Mouse (Mus musculus): Measurements from ENCODE around the gene Galnt18. TPM values are rescaled to one million over a fixed set of nuclear protein-coding genes. Genes with fewer than 3 reads are reported as not detected.

The Galnt18 gene
- total RNA-seq, 2 experiments from 2014 or later = 19.3 to 21.5 TPM

DNA sequence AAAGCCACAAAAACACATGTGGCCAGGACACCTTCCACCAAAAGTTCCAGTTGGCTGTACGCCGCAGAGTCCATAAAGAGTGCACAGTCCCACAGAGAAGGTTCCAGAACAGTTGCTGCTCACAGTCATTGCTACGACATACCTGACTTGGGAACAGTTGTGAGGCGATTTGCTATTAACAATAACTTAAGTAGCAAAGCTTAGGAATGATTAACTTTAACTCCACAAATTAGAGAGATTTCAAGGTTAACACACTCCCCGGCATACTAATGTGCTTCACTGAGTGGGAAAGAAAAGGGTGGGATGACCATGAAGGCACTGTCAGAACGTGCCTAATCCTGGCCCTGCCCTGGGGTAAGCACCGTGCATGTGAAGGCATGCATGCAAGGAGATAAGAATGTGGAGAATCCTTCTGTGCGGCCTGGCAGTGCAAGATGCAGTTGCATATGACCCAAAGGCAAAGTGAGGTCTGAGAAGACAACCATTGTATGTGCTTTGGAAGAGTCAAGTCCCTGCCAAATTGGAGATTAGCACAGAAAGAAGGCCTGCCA lies 8.5 kb downstream of the Galnt18 start:
- DNase-seq = no peak

DNA sequence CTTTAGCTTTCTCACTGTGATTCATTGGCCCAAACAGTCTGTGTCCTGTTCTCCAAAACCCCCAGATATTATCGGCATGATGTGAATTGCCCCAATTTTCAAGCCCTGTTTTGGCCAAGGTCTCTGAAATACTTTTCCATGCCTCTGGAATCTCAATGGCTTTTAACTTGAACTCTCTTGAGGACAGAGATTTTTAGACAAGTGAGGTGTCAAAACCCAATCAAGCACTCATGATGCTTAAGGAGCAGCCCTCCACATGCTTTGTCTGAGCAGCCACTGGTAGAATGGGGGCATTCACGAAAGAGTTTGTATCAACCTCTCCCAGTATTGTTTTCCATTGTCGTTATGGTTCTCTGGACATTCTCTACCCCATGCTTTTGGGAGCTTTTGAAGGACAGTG lies 9.2 kb downstream of the Galnt18 start:
- DNase-seq = no peak

DNA sequence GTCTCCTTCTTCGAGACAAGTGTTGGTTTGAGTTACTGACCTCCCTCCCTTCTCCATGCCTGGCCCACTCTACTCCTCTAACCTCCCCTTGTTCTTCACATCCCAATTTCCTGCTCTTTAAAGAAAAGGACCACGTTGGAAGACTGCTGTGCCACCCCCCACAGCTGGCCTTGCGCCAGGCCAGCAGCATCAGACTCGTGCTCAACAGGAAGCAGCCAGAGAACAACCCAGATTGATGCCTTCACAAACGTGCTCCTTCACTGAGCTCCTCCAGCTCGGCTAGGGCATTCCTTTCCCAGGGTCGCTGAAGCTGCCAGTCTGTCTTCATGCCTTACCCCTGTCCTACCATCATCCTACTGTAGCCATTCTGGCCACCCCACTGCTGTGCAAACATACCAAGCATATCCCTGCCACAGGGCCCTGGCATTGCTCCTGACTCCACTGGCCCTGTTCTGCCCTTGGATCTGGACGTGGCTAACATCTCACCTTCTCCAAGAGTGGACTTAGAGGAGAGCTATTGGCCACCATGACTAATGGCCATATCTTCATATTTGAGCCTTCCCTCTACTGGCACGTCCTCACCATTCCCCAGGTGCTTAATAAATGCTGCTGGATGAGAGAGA lies 13.5 kb downstream of the Galnt18 start:
- no peak for DNase-seq

DNA sequence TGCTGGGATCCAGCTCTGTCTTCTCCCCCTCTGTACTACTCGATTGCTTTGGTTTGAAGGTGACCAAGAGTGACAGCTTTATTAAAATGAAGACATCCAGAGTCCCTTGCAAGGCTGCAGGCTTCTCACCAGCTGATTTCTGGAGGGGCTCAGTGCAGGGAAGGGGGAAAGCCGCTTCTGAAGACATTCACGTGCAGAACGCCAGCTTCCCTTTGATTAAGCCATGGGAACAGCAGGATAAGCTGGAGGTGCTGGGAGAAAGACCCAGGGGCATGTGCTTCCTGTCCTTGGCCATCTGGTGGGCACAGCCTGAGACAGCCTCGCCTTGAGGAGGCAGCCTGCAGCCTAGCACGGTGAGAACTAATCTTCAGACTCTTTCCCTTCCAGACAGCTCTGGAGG lies 17.0 kb downstream of the Galnt18 start:
- DNase-seq = no peak

DNA sequence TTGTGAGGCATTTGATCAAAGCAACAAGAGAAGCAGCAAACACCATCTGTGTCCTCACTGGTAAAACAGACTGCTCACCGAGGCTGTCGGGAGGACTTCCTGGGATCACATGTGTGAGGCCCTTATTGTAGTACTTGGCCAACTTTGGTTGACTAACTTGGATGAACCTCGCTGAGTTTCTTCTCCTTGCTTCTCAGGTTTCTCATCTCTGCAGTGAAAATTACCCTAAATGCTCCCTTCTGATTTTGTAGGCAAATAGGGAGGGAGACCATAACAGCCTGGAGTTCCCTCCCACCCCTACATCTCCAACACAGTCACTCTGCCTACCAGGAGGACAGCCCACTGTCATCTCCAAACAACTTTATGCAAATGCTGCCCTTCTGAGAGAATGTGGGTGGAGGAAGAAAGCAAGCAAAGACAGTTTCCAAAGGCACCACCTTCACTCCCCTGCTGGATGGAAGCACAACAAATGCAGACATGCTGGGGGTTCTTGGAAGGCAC lies 31.2 kb downstream of the Galnt18 start:
- DNase-seq = no peak

DNA sequence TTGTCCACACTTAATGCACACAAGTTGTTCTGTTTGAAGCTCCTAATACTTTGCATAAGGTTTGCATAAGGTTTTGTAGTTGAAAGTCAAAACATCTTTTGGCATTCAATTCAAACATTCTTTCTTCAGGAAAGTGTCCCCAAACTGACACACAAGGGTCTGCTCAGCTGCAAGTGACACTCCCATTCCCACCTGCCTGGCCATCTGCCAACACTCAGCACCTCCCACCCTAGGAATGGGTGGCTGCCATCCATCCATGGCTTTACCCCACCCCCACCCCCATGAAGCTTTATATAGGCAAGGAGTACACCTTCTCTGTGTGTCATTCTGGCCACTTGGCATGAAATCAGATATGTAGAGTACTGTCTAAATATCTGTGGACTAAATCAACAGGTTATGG lies 35.0 kb downstream of the Galnt18 start:
- no peak for DNase-seq

DNA sequence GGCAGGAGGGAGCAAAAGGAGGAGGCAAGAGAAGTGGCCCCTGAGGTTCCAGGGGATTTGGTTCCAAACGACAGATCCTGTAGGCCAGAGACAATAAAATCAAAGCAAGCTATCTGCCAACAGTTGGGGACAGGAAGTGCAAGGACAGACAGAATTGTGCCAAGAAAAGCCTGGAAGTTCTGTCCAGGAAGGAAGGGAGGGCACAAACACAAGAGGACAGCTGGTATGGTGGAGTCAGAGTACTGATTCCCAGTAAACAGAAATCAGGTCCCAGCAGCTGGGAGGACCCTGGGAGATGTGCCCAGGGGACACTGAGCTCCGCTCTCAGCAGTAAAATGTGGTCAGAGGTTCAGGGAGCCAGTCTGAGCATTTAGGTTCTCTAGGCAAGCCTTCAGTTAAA lies 38.2 kb downstream of the Galnt18 start:
- peak; percentile 13 for DNase-seq

DNA sequence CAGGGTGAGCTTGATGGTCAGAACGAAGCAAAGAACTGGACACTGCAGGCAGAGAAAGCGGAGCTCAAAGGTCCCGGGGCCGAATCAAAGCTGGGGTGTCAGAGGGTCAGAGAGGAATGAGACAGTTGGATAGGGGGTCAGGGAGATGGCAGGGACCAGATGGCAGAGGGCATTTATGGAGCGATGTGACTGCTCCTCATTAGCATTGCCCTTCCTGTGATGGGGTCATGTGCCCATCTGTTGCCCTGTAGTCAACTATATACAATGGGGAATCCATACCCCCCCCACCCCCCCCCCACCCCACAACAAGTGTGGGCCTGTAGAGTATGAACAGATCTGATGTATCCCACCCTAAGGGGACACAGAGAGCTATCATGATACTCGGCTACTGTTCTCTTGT lies 39.7 kb downstream of the Galnt18 start:
- no peak for DNase-seq

DNA sequence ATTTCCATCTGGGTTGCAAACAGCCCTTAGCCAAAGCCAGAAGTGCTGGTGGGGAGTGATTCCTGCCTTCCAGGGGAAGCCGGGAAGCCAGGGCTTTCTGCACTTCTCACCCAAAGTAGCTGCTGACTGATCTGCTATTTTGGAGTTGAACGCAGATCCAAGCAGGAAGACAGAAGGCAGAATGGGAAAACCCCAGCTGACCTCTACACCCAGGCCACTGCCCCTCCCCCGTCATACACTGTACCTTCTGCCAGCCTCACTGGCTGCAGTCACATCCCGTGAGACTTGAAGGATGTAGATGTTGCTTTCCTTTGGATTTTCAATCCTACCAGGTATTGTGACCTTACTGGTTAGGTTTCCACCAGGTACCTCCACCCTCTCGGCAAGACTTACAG lies 40.4 kb downstream of the Galnt18 start:
- DNase-seq = peak; percentile 40

DNA sequence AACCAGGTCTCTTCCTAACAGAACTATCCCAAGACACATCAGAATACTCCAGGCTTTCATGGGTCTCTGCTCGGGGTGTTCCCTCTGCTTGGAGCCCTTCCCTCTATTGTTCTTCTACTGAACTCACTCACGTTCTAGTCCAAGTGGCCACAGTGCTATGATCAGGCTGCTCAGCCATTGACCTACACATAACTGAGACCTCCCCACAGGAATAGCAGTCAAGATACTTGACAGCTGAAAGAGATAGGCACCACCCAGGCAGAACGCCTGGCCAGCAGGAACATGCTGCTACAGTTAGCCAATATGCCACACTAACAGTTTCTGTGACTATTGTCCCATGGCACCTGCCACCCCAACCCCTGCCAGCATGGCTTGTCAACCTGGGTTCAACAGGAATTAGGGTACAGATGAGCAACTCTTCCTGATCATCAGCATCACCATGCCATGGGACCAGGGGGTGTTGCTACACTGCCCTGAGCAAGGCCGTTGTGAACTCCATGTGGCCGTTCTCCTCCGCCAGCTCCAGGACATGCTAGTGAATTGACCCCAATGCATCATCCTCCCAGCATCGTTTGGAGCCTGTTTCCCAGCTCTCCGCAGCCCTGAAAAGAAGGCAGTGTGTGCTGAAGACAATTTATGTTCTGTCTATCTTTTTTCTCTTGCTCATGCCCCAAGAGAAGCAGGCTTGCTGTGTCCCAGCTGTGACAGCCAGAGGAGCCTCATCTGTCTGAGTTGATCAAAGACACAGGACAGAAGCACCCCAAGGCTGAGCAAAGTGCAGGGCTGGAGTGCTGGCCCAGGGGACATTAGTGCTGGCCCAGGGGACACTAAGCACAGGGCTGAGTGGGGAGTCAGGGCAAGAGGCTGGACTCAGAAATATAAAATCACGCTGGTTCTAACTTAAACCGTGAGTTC lies 41.1 kb downstream of the Galnt18 start:
- no peak for DNase-seq

DNA sequence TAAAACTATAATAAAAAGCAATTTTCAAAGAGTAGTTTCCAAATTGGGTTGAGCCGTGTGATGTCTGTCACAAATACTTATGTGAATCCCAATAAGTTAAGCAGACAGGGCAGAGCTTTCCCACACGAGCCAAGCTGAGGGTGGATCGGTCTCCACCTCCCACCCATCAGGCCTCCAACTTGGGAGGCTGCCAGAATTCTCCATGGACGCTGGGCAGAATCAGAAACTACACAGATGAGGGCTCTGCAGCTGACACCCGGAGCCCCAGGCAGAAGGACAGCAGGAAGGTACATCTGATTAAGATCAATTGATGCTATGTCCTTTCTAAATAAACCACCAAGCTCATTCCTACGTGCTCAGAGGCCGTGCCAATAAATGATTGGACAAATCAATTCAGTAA lies 42.4 kb downstream of the Galnt18 start:
- peak; percentile 40 for DNase-seq

DNA sequence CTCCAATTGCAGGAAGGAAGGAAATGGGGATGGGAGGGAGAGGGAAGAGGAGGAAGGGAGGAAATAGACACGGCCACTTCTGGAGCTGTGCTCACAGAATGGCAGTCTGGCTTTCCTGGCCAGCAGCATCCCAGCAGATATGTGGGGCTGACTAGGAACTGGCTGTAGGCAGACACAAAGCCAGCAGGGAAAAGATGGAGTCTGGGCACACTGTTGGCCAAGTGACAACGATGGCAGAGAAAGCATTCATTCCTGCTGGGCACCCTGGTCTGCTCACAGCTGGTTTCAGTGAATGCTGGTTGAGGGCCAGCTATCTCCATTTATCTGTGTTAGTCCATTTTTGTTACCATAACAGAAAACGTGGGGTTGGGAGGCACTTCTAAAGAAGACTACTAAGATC lies 43.4 kb downstream of the Galnt18 start:
- no peak for DNase-seq

DNA sequence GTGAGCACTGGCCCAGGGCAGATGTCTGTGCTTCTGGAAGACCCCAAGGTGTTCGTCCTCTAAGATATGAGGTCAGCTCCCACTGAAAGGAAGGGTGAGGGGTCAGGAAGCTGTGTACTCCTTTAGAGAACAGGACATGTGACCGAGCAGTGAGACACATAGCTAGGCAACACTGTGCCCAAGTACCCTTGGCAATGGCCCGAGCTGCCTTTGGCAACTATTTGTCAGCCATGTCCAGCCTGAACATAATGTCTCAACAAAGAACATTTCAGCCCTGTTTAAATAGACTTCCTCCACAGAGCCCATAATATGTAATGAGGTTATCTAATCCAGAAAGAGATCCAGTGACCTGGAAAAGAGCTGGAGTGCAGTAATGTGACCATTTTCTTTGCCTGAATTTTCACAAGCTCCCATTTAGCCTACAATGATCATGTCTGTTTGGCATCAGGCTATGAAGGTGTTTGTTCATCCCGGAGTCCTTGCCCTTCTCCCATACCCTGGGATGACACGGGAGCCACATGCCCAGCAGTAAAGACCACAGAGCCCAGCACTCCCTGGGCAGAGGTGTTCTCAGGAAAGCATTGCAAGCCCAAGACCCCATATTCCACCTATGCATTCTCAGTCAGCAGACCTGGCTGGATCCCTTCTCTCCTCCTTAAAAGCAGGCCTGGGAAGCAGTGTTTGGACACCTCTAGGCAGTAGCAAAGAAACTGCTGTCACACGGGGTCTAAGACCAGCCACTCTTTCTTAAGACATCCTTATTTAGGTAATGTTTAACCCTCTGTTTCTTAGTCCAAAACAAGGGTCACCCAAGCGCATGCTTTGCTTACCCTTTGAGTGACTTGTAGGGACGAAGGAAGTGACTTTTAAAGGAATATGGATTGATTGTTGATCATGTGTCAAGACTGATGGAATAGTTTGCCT lies 49.2 kb downstream of the Galnt18 start:
- DNase-seq = no peak

DNA sequence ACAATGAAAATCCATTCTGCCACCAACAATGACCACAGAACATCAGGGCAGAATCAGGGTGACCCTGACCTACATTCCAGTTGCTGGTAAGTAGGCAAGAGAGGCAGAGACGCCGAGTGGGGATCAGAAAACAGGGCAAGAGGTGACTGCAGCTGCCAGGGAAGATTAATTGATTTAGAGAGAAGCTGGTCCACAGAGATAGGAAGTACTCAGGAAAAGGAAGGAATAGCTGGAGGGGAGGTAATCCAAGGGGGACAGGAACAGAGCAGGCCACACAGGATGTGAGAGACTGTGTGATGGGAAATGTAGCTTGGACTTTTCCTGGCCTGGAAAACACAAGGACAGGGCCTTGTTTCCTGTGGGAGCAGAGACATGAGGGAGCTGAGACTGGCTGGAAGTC lies 52.8 kb downstream of the Galnt18 start:
- no peak for DNase-seq

DNA sequence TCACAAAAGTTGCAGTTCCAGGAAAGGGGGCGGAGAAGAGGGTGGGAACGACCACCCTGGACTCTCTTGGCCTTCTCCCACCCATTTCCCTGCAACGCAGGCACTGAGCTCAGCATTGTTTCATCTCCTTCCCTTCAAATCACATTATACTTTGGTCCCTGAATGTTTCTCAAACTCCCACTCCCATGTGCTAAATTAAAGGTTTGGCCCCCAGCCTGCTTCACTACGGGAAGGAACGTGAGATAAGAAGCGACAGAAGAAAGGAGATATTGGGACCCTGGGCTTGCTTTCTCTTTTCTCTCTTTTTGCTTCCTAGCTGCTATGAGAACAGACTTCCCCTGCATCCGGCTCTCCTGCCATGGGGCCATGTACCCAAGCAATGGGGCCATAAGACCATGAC lies 55.0 kb downstream of the Galnt18 start:
- no peak for DNase-seq

DNA sequence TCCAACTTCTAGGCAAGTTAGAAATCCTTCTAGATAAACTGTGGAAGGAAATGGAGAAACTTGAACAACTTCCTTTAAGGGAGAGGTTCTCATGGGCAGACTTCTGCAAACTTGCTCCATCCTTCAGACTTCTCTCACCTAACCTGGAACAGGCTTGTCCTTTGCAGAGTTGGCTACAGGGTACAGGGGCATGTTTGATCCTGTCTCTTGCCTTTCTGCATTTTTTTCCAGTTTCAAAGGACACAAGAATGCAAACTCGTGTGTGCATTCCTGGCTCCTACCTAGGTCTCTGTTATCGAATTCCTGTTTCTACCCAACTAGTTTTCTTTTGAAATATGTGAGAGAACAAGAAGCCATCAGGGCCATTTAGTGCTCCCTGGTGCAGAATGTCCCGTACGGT lies 55.8 kb downstream of the Galnt18 start:
- DNase-seq = no peak

DNA sequence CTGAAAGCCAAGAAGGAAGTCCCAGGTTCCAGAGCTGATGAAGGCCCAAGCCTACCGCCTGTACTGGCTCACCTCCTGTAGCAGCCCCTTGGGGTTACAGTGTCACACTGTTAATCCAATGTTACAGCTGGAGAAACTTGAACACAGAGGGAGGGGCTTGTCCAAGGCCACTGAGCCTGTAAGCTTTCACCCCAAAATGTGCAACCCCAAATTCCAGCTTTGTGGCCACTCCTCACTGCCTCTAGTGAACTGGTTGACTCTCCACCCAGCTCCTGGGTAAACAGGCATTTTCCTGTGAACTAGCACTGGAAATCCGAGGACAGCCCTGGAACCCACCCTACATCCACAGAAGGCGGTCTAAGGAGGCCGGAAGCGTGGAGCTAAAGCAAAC lies 58.5 kb downstream of the Galnt18 start:
- DNase-seq = no peak

DNA sequence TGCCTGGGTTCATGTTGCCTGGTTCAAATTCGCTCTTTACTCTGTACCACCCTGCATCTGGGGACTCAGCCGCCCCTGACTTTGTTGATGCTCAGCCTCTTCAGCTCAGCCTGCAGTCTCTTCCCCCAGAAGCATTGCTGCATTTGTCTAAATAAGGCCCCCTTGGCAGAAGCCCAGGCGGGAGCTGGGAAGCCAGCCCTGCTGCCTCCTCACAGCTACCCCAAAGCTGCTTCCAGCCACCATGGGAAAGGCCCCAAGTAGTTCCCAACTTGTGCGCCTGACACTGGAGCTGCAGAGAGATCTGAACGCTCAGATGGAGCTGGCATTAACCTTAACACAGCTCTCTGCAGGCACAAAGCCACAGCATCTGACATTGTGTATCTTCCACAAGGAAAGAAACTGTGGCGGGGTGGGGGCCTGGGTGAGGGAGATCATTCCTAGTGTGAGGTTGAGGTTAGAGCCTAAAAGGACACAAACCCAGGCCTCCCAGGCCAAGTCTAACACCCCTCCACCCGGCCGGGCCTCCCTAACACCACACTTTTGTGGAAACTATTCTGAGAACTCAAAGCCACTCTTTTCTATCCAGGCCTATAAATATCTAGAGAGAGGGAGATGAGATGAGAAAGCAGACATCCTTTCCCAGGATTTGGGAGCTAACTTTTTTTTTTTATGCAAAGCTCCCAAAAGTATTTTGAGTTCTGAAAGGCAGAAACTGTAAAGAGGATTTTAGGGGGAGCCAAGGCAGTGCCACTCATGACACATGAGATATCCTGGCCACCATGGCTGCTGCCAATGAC lies 59.1 kb downstream of the Galnt18 start:
- DNase-seq = peak; percentile 69

DNA sequence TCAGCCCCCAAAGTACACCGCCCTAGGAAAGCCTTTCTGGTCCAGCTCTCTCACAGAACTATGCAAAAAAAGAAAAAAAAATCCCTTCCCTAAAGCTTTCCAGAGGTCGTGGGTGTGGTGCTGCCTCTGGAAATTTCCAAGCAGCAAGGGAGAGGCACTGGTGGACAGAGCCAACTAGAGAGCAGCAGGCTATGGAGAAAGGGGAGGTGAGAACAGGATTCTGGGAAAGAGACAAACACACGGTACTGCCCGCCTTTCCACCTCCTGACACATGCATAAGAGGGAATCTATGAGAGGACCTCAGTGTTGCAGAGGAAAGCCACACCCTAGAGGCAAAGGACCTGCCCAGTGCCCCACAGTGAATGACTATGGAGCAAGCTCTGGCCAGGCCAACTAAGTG lies 60.9 kb downstream of the Galnt18 start:
- peak; percentile 25 for DNase-seq

DNA sequence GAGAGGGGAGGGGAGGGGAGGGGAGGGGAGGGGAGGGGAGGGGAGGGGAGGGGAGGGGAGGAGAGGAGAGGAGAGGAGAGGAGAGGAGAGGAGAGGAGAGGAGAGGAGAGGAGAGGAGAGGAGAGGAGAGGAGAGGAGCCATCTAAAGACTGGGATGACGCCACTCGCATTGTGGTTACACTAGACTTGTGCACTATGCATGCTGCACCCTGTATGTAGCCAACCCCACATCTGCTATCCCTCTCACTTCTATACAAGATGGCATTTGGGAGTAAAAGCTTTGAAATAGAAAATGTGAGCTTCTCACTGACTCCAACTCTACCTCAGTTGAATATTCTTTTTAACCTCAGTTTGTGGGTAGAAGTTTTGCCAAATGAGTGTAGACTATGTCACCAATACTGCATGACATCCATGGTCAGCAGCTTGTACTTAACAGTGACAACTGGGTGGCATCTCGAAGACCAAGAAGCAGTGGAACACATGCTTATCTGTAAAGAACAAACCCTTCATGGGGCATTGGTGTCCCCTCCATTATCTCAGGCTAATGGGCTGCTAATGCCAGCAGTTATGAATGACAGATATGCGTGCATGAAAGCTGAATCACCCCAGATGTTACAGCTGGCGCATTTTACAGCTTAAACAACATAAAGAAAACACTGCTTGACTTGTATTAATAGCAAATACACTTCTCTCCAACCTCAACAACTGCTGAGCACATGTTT lies 65.0 kb downstream of the Galnt18 start:
- DNase-seq = no peak

All from heart, postnatal 4 days (tissue).